Mouse (Mus musculus): ENCODE results near the gene Met.

DNA sequence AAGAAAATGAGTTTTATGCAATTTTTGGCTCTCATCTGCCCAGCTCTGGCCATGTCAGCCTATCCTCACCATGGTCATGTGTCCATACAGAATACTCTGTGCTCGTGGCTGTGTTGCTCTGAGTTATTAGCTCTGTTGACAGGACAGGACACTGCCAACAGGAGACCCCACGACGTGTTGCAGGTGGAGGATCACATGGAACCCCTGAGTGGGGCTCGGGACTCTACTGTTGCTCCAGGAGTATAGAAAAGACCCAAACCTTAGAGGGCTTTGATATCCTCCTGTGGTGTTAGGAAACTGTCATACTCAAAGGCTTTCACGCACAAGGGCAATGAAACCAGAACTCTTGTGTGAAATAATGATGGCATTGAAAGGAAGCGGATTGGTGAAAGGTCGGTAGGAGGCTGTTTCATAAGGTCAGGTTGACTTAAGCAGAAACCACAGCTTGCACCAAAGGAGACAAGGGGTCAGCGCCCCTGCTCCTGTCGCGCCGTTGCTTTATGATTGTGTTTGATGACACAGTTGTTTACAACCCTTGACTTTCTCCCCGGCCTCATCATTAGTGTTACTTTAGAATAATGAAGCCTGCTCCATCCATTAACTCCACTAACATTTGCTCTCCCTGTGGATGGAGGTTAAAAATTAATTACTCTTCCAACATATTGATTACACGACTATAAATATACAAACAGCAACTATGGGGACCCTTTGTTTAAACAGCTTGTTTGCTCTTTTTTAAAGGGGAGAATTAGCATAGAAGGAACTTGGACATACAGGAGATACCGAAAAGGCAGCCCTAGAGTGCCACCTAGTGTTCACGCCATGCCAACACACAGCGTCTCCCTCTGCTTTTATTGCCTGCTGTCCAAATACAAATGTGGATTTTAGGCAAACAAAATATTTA is 125.7 kb downstream of the Met start:
- no peak for TF ChIP-seq POLR2A (IDR thresholded peaks at IDR 0.05; ENCODE audit: insufficient read depth, low read depth, low read length)
- TF ChIP-seq CTCF (IDR thresholded peaks at IDR 0.05; ENCODE audit: insufficient read depth, low read depth, low read length): no peak
